Mouse (Mus musculus) lung, adult 2 months (tissue): ENCODE measurements around the gene Olfr988. TPM values are rescaled to one million over a fixed set of nuclear protein-coding genes. Genes with fewer than 3 reads are reported as not detected.
"Not testable (repeated sequence)": the region's sequence is repeated elsewhere in the genome, so short reads cannot be mapped to it uniquely, and the experiment has no call there.

Experiments
- DNase-seq: peaks from one replicate; pipeline ENCODE4 v3.0.0; 2022
- H3K4me1 ChIP-seq: fragments of 200-500 bp; 2 replicates; pipeline ENCODE4 v1.6.1; 2011; ENCODE audit warnings: low read length; ENCODE audit not compliant: control insufficient read depth, insufficient read depth
- H3K4me3 ChIP-seq: fragments of 200-500 bp; replicated peaks from 2 replicates; pipeline ENCODE3; 2011; ENCODE audit warnings: low read depth, mild to moderate bottlenecking, control low read depth, low read length; ENCODE audit errors: extremely low read depth
- CTCF ChIP-seq: fragments of 200-500 bp; IDR thresholded peaks from 2 replicates; pipeline ENCODE4 v1.5.1; 2011; ENCODE audit warnings: mild to moderate bottlenecking, low read length, control low read depth; ENCODE audit not compliant: insufficient read depth
- POLR2A ChIP-seq: fragments of 200-500 bp; IDR thresholded peaks from 2 replicates; pipeline ENCODE4 v1.6.1; 2011; ENCODE audit warnings: low read depth, mild to moderate bottlenecking, control low read depth, low read length, borderline replicate concordance; ENCODE audit errors: extremely low read depth
- WGBS: fragments of 180-500 bp; shearing (Covaris S2); methylation state at CpG from one replicate; pipeline ENCODE4 v1.1.7; 2018; 5-methylcytosine and 5-hydroxymethylcytosine counted together
- polyA plus RNA-seq: library from polyadenylated mRNA; depleted of rRNA; stranded (reverse); fragments of >200 nt; gene quantifications from 2 replicates; pipeline ENCODE4 v1.2.3, GENCODE M21; 2012; rRNA removed

Gene Olfr988
- not detected in 2 replicates for polyA plus RNA-seq

- H3K4me1 ChIP-seq, DNase-seq: not testable (repeated sequence)
These were observed at the start of gene Olfr988 for GRCm38 (mm10) chr2:85363127-85363526. Gene Olfr988, minus strand, starts transcription at chr2:85363227.

GRCm38 (mm10) chr2:85409369-85409768 lies 46.3 kb upstream of the Olfr988 start, which contains the start of gene Olfr992:
Gene Olfr992, minus strand, starts transcription at chr2:85409469.
- no peak within 1 kb of the TSS for H3K4me3 ChIP-seq
- H3K4me1 ChIP-seq, result no peaks in the 10 kb centered on the region
- DNase-seq, result no peak
- TF ChIP-seq CTCF (no peak), POLR2A (no peak)
- WGBS, result 44% methylated on average over 2 of the region's 2 CpGs

More at GRCm38 (mm10) chr2:85363127-85363526, at the start of gene Olfr988:
- H3K4me3 ChIP-seq, result not testable (repeated sequence)

- no peak for DNase-seq
- H3K4me1 ChIP-seq, result no peaks in the 10 kb centered on the region
- TF ChIP-seq CTCF, result no peak
- no peak for TF ChIP-seq POLR2A
- H3K4me3 ChIP-seq, result no peak overlapping the region
- WGBS, result 29% methylated on average over 7 of the region's 7 CpGs
These were observed 23.1 kb downstream of the Olfr988 start for GRCm38 (mm10) chr2:85339972-85340371.

GRCm38 (mm10) chr2:85339215-85339614 lies 23.8 kb downstream of the Olfr988 start, which contains the start of gene Olfr987:
Gene Olfr987, minus strand, starts transcription at chr2:85339315.
- H3K4me1 ChIP-seq, H3K4me3 ChIP-seq, DNase-seq: not testable (repeated sequence)

- Histone ChIP-seq H3K4me3 (no peak overlapping the region), H3K4me1 (no peaks in the 10 kb centered on the region)
- TF ChIP-seq POLR2A, result no peak
- TF ChIP-seq CTCF, result no peak
- 60% methylated on average over 1 of the region's 1 CpGs for WGBS
- no peak for DNase-seq
These were observed 43.9 kb downstream of the Olfr988 start for GRCm38 (mm10) chr2:85319106-85319505.

Other genes starting within 250 kb of the Olfr988 start
- gene Aplnr, start 227.0 kb downstream of the Olfr988 start, polyA plus RNA-seq, result 62.0 and 66.0 TPM in 2 replicates
- 0.14 and 0.21 TPM in 2 replicates for gene Lrrc55, start 166.0 kb downstream of the Olfr988 start, polyA plus RNA-seq
- gene Olfr987, start 23.9 kb downstream of the Olfr988 start, polyA plus RNA-seq, result not detected in 2 replicates
- gene Olfr992, start 46.2 kb upstream of the Olfr988 start, polyA plus RNA-seq, result not detected in 2 replicates
- gene Olfr993, start 51.6 kb upstream of the Olfr988 start, polyA plus RNA-seq, result not detected in 2 replicates
- not detected in 2 replicates for gene Olfr994, start 73.2 kb upstream of the Olfr988 start, polyA plus RNA-seq
- gene Olfr995, start 80.4 kb upstream of the Olfr988 start, polyA plus RNA-seq, result not detected in 2 replicates
- 0.06 and 5.1 TPM in 2 replicates for gene 4833423E24Rik, start 155.8 kb upstream of the Olfr988 start, polyA plus RNA-seq
- not detected in 2 replicates for gene Olfr996, start 216.0 kb upstream of the Olfr988 start, polyA plus RNA-seq
- not detected in 2 replicates for gene Olfr998, start 225.7 kb upstream of the Olfr988 start, polyA plus RNA-seq
- gene Olfr1000, start 248.7 kb upstream of the Olfr988 start, polyA plus RNA-seq, result not detected in 2 replicates